Mouse (Mus musculus): Measurements from ENCODE around the gene Popdc2. TPM values are rescaled to one million over a fixed set of nuclear protein-coding genes. Genes with fewer than 3 reads are reported as not detected.

Gene Popdc2
- polyA plus RNA-seq, 1 experiment: 20.9 TPM

- no peak overlapping the region for H3K27ac ChIP-seq (ENCODE audit: control insufficient read depth, insufficient read depth, low read depth, low read length, poor library complexity)
- H3K4me1 ChIP-seq (ENCODE audit: control insufficient read depth, insufficient read depth, low read length): no peaks in the 10 kb centered on the region
- TF ChIP-seq POLR2A (IDR thresholded peaks at IDR 0.05; ENCODE audit: borderline replicate concordance, control insufficient read depth, low read depth, low read length) (no peak), CTCF (IDR thresholded peaks at IDR 0.05; ENCODE audit: control insufficient read depth, insufficient read depth, low read length) (no peak)
- no peak overlapping the region for H3K4me3 ChIP-seq (replicated peaks; ENCODE audit: control insufficient read depth, low read depth, low read length)
- 69% methylated on average over 2 of the region's 2 CpGs for WGBS
Measured at GRCm38 (mm10) chr16:38360317-38360716, 1.7 kb upstream of the Popdc2 start.

GRCm38 (mm10) chr16:38362493-38363255 is 665 bp downstream of the Popdc2 start:
- TF ChIP-seq POLR2A (IDR thresholded peaks at IDR 0.05; ENCODE audit: borderline replicate concordance, control insufficient read depth, low read depth, low read length): no peak
- no peak for TF ChIP-seq CTCF (IDR thresholded peaks at IDR 0.05; ENCODE audit: control insufficient read depth, insufficient read depth, low read length)
- no peak overlapping the region for H3K27ac ChIP-seq (ENCODE audit: control insufficient read depth, insufficient read depth, low read depth, low read length, poor library complexity)
- no peak overlapping the region for H3K4me3 ChIP-seq (replicated peaks; ENCODE audit: control insufficient read depth, low read depth, low read length)
- WGBS: 84% methylated on average over 20 of the region's 20 CpGs
- H3K4me1 ChIP-seq (ENCODE audit: control insufficient read depth, insufficient read depth, low read length): no peaks in the 10 kb centered on the region

- WGBS: 57% methylated on average over 3 of the region's 3 CpGs
- no peak overlapping the region for H3K27ac ChIP-seq (ENCODE audit: control insufficient read depth, insufficient read depth, low read depth, low read length, poor library complexity)
- no peak overlapping the region for H3K4me3 ChIP-seq (replicated peaks; ENCODE audit: control insufficient read depth, low read depth, low read length)
- no peaks in the 10 kb centered on the region for H3K4me1 ChIP-seq (ENCODE audit: control insufficient read depth, insufficient read depth, low read length)
- no peak for TF ChIP-seq POLR2A (IDR thresholded peaks at IDR 0.05; ENCODE audit: borderline replicate concordance, control insufficient read depth, low read depth, low read length)
- TF ChIP-seq CTCF (IDR thresholded peaks at IDR 0.05; ENCODE audit: control insufficient read depth, insufficient read depth, low read length): no peak
Measured at GRCm38 (mm10) chr16:38363256-38363595, 1.2 kb downstream of the Popdc2 start.

- WGBS: 71% methylated on average over 7 of the region's 7 CpGs
- H3K4me3 ChIP-seq (replicated peaks; ENCODE audit: control insufficient read depth, low read depth, low read length): no peak overlapping the region
- TF ChIP-seq CTCF (IDR thresholded peaks at IDR 0.05; ENCODE audit: control insufficient read depth, insufficient read depth, low read length) (no peak), POLR2A (IDR thresholded peaks at IDR 0.05; ENCODE audit: borderline replicate concordance, control insufficient read depth, low read depth, low read length) (no peak)
- 0 out of 2 replicates have a peak, but pooled peaks cover 1% of the 10 kb centered on the region for H3K4me1 ChIP-seq (ENCODE audit: control insufficient read depth, insufficient read depth, low read length)
- H3K27ac ChIP-seq (ENCODE audit: control insufficient read depth, insufficient read depth, low read depth, low read length, poor library complexity): no peak overlapping the region
Measured at GRCm38 (mm10) chr16:38363657-38364056, 1.6 kb downstream of the Popdc2 start.

GRCm38 (mm10) chr16:38365390-38365789 is 3.4 kb downstream of the Popdc2 start:
- H3K4me3 ChIP-seq (replicated peaks; ENCODE audit: control insufficient read depth, low read depth, low read length): no peak overlapping the region
- TF ChIP-seq CTCF (IDR thresholded peaks at IDR 0.05; ENCODE audit: control insufficient read depth, insufficient read depth, low read length): no peak
- TF ChIP-seq POLR2A (IDR thresholded peaks at IDR 0.05; ENCODE audit: borderline replicate concordance, control insufficient read depth, low read depth, low read length): no peak
- H3K4me1 ChIP-seq (ENCODE audit: control insufficient read depth, insufficient read depth, low read length): peaks cover 1% of the 10 kb centered on the region; the same call in 1 of the 2 replicates
- no peak overlapping the region for H3K27ac ChIP-seq (ENCODE audit: control insufficient read depth, insufficient read depth, low read depth, low read length, poor library complexity)
- 91% methylated on average over 10 of the region's 10 CpGs for WGBS

GRCm38 (mm10) chr16:38366231-38366630 is 4.2 kb downstream of the Popdc2 start:
- TF ChIP-seq CTCF (IDR thresholded peaks at IDR 0.05; ENCODE audit: control insufficient read depth, insufficient read depth, low read length): no peak
- 70% methylated on average over 4 of the region's 4 CpGs for WGBS
- H3K27ac ChIP-seq (ENCODE audit: control insufficient read depth, insufficient read depth, low read depth, low read length, poor library complexity): no peak overlapping the region
- peaks cover 1% of the 10 kb centered on the region; the same call in 1 of the 2 replicates for H3K4me1 ChIP-seq (ENCODE audit: control insufficient read depth, insufficient read depth, low read length)
- H3K4me3 ChIP-seq (replicated peaks; ENCODE audit: control insufficient read depth, low read depth, low read length): no peak overlapping the region

- Histone ChIP-seq H3K4me1 (ENCODE audit: control insufficient read depth, insufficient read depth, low read length) (peaks cover 1% of the 10 kb centered on the region; the same call in 1 of the 2 replicates), H3K27ac (ENCODE audit: control insufficient read depth, insufficient read depth, low read depth, low read length, poor library complexity) (no peak overlapping the region), H3K4me3 (replicated peaks; ENCODE audit: control insufficient read depth, low read depth, low read length) (no peak overlapping the region)
Measured at GRCm38 (mm10) chr16:38368336-38368735, 6.3 kb downstream of the Popdc2 start.

GRCm38 (mm10) chr16:38369000-38369399 is 7.0 kb downstream of the Popdc2 start:
- Histone ChIP-seq H3K4me3 (replicated peaks; ENCODE audit: control insufficient read depth, low read depth, low read length) (no peak overlapping the region), H3K4me1 (ENCODE audit: control insufficient read depth, insufficient read depth, low read length) (peaks cover 1% of the 10 kb centered on the region; the same call in 1 of the 2 replicates), H3K27ac (ENCODE audit: control insufficient read depth, insufficient read depth, low read depth, low read length, poor library complexity) (no peak overlapping the region)
- WGBS: 81% methylated on average over 7 of the region's 7 CpGs
- TF ChIP-seq POLR2A (IDR thresholded peaks at IDR 0.05; ENCODE audit: borderline replicate concordance, control insufficient read depth, low read depth, low read length) (no peak), CTCF (IDR thresholded peaks at IDR 0.05; ENCODE audit: control insufficient read depth, insufficient read depth, low read length) (no peak)

More at GRCm38 (mm10) chr16:38368336-38368735, 6.3 kb downstream of the Popdc2 start:
- WGBS: 45% methylated on average over 10 of the region's 10 CpGs
- TF ChIP-seq CTCF (IDR thresholded peaks at IDR 0.05; ENCODE audit: control insufficient read depth, insufficient read depth, low read length) (no peak), POLR2A (IDR thresholded peaks at IDR 0.05; ENCODE audit: borderline replicate concordance, control insufficient read depth, low read depth, low read length) (no peak)
